Mouse (Mus musculus) myocyte (in vitro differentiated cells): ENCODE results near the gene Lrrk1. TPM values are rescaled to one million over a fixed set of nuclear protein-coding genes. Genes with fewer than 3 reads are reported as not detected.
A peak's percentile ranks its signal among the peaks of the same experiment; 100 is the strongest.

Experiments
- H3K27me3 ChIP-seq: one replicate; pipeline ENCODE4 v1.6.1; 2011; ENCODE audit not compliant: control insufficient read depth, insufficient read depth, insufficient read length
- H3K36me3 ChIP-seq: one replicate; pipeline ENCODE4 v1.6.1; 2011; ENCODE audit not compliant: control insufficient read depth, insufficient read depth
- H3K4me2 ChIP-seq: one replicate; pipeline ENCODE4 v1.6.1; 2011; ENCODE audit warnings: low read depth, control low read depth
- H3K4me3 ChIP-seq: one replicate; pipeline ENCODE4 v1.5.1; 2011; ENCODE audit warnings: mild to moderate bottlenecking, control low read depth, moderate library complexity
- H3K79me2 ChIP-seq: one replicate; pipeline ENCODE4 v1.6.1; 2011; ENCODE audit not compliant: control insufficient read depth, insufficient read depth
- H3ac ChIP-seq: one replicate; pipeline ENCODE4 v1.6.1; 2011; ENCODE audit not compliant: control insufficient read depth, insufficient read length
- CEBPB ChIP-seq: IDR thresholded peaks from 2 replicates; pipeline ENCODE4 v1.6.1; 2011; ENCODE audit warnings: mild to moderate bottlenecking, moderate library complexity; ENCODE audit not compliant: poor library complexity, insufficient read depth, severe bottlenecking
- E2F4 ChIP-seq: IDR thresholded peaks from one replicate; pipeline ENCODE4 v1.6.1; 2011; ENCODE audit warnings: mild to moderate bottlenecking, control low read depth, moderate library complexity; ENCODE audit not compliant: insufficient read depth
- MAX ChIP-seq: IDR thresholded peaks from one replicate; pipeline ENCODE4 v1.6.1; 2011; ENCODE audit warnings: low read depth, mild to moderate bottlenecking, control low read depth
- MYOD1 ChIP-seq, 3 experiments: IDR thresholded peaks; one replicate each; pipeline ENCODE4 v1.6.1; 2011; ENCODE audit warnings: control low read depth in 2 of 3, low read depth in 2 of 3, mild to moderate bottlenecking in 2 of 3, moderate library complexity in 1 of 3; ENCODE audit not compliant: insufficient read length in 2 of 3, control insufficient read depth in 1 of 3
- MYOG ChIP-seq, 3 experiments: IDR thresholded peaks; one replicate each; pipeline ENCODE4 v1.6.1; 2011; ENCODE audit warnings: control low read depth in 2 of 3, low read depth in 2 of 3, mild to moderate bottlenecking in 2 of 3; ENCODE audit not compliant: insufficient read length in 2 of 3, control insufficient read depth in 1 of 3, insufficient read depth in 1 of 3
- POLR2A ChIP-seq: IDR thresholded peaks from one replicate; pipeline ENCODE4 v1.6.1; 2011; ENCODE audit warnings: low read depth, mild to moderate bottlenecking, control low read depth, moderate library complexity; ENCODE audit not compliant: insufficient read length
- POLR2AphosphoS2 ChIP-seq: IDR thresholded peaks from one replicate; pipeline ENCODE4 v1.6.1; 2011; ENCODE audit warnings: low read depth, control low read depth; ENCODE audit not compliant: insufficient read length
- REST ChIP-seq: IDR thresholded peaks from one replicate; pipeline ENCODE4 v1.6.1; 2011; ENCODE audit warnings: mild to moderate bottlenecking, control low read depth, moderate library complexity; ENCODE audit not compliant: insufficient read depth, insufficient read length
- SRF ChIP-seq: IDR thresholded peaks from one replicate; pipeline ENCODE4 v1.6.1; 2011; ENCODE audit warnings: low read depth; ENCODE audit not compliant: control insufficient read depth, insufficient read length
- TCF12 ChIP-seq: IDR thresholded peaks from one replicate; pipeline ENCODE4 v1.6.1; 2011; ENCODE audit warnings: mild to moderate bottlenecking, control low read depth; ENCODE audit not compliant: poor library complexity, insufficient read depth, severe bottlenecking
- TCF3 ChIP-seq: IDR thresholded peaks from one replicate; pipeline ENCODE4 v1.6.1; 2011; ENCODE audit warnings: low read depth, control low read depth; ENCODE audit not compliant: insufficient read length
- USF1 ChIP-seq: IDR thresholded peaks from one replicate; pipeline ENCODE4 v1.6.1; 2011; ENCODE audit warnings: low read depth, mild to moderate bottlenecking, control low read depth, moderate library complexity
- polyA plus RNA-seq: library from polyadenylated mRNA; unstranded; fragments of >200 nt; fragmentation: generic; extraction: Trizol; gene quantifications from one replicate; pipeline ENCODE4 v1.2.1, GENCODE M21; 2012; ENCODE audit warnings: missing spikeins

Gene Lrrk1
- polyA plus RNA-seq, 1 experiment: 24.8 TPM

- H3K4me2 ChIP-seq: peak overlapping the region; percentile 79
- no peak overlapping the region for H3ac ChIP-seq
- no peaks in the 10 kb centered on the region for H3K36me3 ChIP-seq
- H3K4me3 ChIP-seq: no peak overlapping the region
- H3K79me2 ChIP-seq: peaks cover 30% of the 10 kb centered on the region
- H3K27me3 ChIP-seq: no peaks in the 10 kb centered on the region
- TF ChIP-seq CEBPB: no peak
- TF ChIP-seq MYOG (IDR thresholded peaks at IDR 0.05; ENCODE audit: control insufficient read depth in 1 of 3, insufficient read depth in 1 of 3, insufficient read length in 2 of 3, low read depth in 2 of 3): no peak
- TF ChIP-seq SRF: no peak
- TF ChIP-seq MAX: no peak
- TF ChIP-seq MYOD1 (IDR thresholded peaks at IDR 0.05; ENCODE audit: control insufficient read depth in 1 of 3, insufficient read length in 2 of 3, low read depth in 2 of 3): no peak
- no peak for TF ChIP-seq REST
- no peak for TF ChIP-seq E2F4
- TF ChIP-seq USF1: no peak
- no peak for TF ChIP-seq POLR2A
- TF ChIP-seq POLR2AphosphoS2: no peak
- TF ChIP-seq TCF3: no peak
Observed at GRCm38 (mm10) chr7:66342831-66343230, 45.3 kb downstream of the Lrrk1 start.

- Histone ChIP-seq H3K27me3 (no peaks in the 10 kb centered on the region), H3K4me2 (peak overlapping the region; percentile 79), H3K79me2 (peaks cover 25% of the 10 kb centered on the region), H3K4me3 (no peak overlapping the region), H3K36me3 (no peaks in the 10 kb centered on the region), H3ac (no peak overlapping the region)
- no peak for TF ChIP-seq MYOG (IDR thresholded peaks at IDR 0.05; ENCODE audit: control insufficient read depth in 1 of 3, insufficient read depth in 1 of 3, insufficient read length in 2 of 3, low read depth in 2 of 3)
- no peak for TF ChIP-seq SRF
- TF ChIP-seq CEBPB: no peak
- no peak for TF ChIP-seq TCF3
- TF ChIP-seq REST: no peak
- no peak for TF ChIP-seq POLR2AphosphoS2
- TF ChIP-seq TCF12: no peak
- TF ChIP-seq MAX: no peak
- no peak for TF ChIP-seq MYOD1 (IDR thresholded peaks at IDR 0.05; ENCODE audit: control insufficient read depth in 1 of 3, insufficient read length in 2 of 3, low read depth in 2 of 3)
Observed at GRCm38 (mm10) chr7:66342323-66342722, 45.8 kb downstream of the Lrrk1 start.

- H3ac ChIP-seq: no peak overlapping the region
- no peaks in the 10 kb centered on the region for H3K36me3 ChIP-seq
- peaks cover 8% of the 10 kb centered on the region for H3K79me2 ChIP-seq
- peak overlapping the region; percentile 68 for H3K4me2 ChIP-seq
- no peak overlapping the region for H3K4me3 ChIP-seq
- TF ChIP-seq MYOD1 (IDR thresholded peaks at IDR 0.05; ENCODE audit: control insufficient read depth in 1 of 3, insufficient read length in 2 of 3, low read depth in 2 of 3) (peak in 2 of 3 experiments; percentile 24 to 53), TCF3 (no peak)
- no peaks in the 10 kb centered on the region for H3K27me3 ChIP-seq
Observed at GRCm38 (mm10) chr7:66340044-66340443, 48.1 kb downstream of the Lrrk1 start.

GRCm38 (mm10) chr7:66339625-66340024 lies 48.5 kb downstream of the Lrrk1 start:
- TF ChIP-seq SRF (no peak), MYOD1 (IDR thresholded peaks at IDR 0.05; ENCODE audit: control insufficient read depth in 1 of 3, insufficient read length in 2 of 3, low read depth in 2 of 3) (peak in 1 of 3 experiments; percentile 1)

DNA sequence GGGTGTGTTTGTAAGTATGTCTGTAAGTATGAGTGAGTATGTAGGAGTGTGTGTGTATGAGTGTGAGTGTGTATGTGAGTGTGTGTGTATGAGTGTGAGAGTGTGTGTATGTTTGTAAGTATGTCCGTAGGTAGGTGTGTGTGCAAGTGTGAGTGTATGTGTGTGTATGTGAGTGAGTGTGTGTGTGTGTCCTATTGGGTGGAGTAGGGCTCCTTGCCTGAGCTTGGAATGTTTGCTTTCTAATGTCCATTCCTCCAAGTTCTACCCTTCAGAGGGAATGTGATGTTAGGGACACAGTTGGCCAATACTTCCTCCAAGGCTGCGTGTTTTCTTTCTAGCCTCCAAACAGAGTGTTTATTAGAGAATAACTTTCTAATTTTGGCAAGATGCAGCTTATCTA lies 51.2 kb downstream of the Lrrk1 start:
- Histone ChIP-seq H3ac (no peak overlapping the region), H3K36me3 (peaks cover 4% of the 10 kb centered on the region), H3K4me2 (no peak overlapping the region), H3K27me3 (no peaks in the 10 kb centered on the region), H3K4me3 (no peak overlapping the region), H3K79me2 (no peaks in the 10 kb centered on the region)
- TF ChIP-seq MYOG (IDR thresholded peaks at IDR 0.05; ENCODE audit: control insufficient read depth in 1 of 3, insufficient read depth in 1 of 3, insufficient read length in 2 of 3, low read depth in 2 of 3) (no peak), POLR2A (no peak), TCF3 (no peak), CEBPB (no peak), REST (no peak), TCF12 (no peak), POLR2AphosphoS2 (no peak), SRF (no peak), USF1 (no peak), MYOD1 (IDR thresholded peaks at IDR 0.05; ENCODE audit: control insufficient read depth in 1 of 3, insufficient read length in 2 of 3, low read depth in 2 of 3) (no peak), MAX (no peak), E2F4 (no peak)

More at GRCm38 (mm10) chr7:66339625-66340024, 48.5 kb downstream of the Lrrk1 start:
- Histone ChIP-seq H3ac (no peak overlapping the region), H3K4me3 (no peak overlapping the region), H3K4me2 (peak overlapping the region; percentile 68), H3K36me3 (no peaks in the 10 kb centered on the region), H3K27me3 (no peaks in the 10 kb centered on the region), H3K79me2 (peaks cover 5% of the 10 kb centered on the region)

- no peak overlapping the region for H3ac ChIP-seq
- no peaks in the 10 kb centered on the region for H3K79me2 ChIP-seq
- no peak for TF ChIP-seq CEBPB
- TF ChIP-seq USF1: no peak
- TF ChIP-seq REST: no peak
- no peak for TF ChIP-seq MAX
- no peak for TF ChIP-seq POLR2AphosphoS2
- TF ChIP-seq MYOD1 (IDR thresholded peaks at IDR 0.05; ENCODE audit: control insufficient read depth in 1 of 3, insufficient read length in 2 of 3, low read depth in 2 of 3): no peak
- no peak overlapping the region for H3K4me3 ChIP-seq
- peaks cover 4% of the 10 kb centered on the region for H3K36me3 ChIP-seq
- no peak overlapping the region for H3K4me2 ChIP-seq
- H3K27me3 ChIP-seq: no peaks in the 10 kb centered on the region
Observed at GRCm38 (mm10) chr7:66333906-66334500, 54.1 kb downstream of the Lrrk1 start.
